Mouse (Mus musculus): ENCODE measurements around the gene Gas2l2. TPM values are rescaled to one million over a fixed set of nuclear protein-coding genes. Genes with fewer than 3 reads are reported as not detected.

Gene Gas2l2
- polyA plus RNA-seq (2015; fragmentation: Illumina TruSeq; extraction: RNeasy Lipid Tissue Mini Kit (QIAGEN cat#74804); ENCODE audit: insufficient read depth, low read depth, low replicate concordance) = not detected

DNA sequence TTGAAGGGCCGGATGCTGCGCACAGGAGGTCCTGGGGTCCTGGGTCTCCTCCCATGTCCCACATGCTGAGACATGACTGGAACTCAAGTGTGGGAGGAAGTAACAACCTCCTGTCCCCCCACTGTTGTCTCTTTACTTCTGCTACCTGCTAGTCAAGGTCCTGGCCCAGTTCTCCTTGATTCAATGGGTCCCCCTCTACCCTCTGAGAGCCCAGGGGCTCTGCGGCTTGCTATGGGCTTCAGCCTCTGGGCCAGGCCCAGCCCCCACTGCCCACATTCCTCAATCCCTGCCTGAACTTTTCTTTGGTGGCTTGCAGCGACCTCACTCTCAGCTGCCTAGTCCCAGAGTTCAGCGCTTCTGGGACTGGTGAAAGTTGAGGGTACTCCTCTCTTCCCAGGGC is at the start of gene Gas2l2:
Gas2l2 (minus strand) TSS at position 101 of the 400 bp plus-strand sequence.

DNA sequence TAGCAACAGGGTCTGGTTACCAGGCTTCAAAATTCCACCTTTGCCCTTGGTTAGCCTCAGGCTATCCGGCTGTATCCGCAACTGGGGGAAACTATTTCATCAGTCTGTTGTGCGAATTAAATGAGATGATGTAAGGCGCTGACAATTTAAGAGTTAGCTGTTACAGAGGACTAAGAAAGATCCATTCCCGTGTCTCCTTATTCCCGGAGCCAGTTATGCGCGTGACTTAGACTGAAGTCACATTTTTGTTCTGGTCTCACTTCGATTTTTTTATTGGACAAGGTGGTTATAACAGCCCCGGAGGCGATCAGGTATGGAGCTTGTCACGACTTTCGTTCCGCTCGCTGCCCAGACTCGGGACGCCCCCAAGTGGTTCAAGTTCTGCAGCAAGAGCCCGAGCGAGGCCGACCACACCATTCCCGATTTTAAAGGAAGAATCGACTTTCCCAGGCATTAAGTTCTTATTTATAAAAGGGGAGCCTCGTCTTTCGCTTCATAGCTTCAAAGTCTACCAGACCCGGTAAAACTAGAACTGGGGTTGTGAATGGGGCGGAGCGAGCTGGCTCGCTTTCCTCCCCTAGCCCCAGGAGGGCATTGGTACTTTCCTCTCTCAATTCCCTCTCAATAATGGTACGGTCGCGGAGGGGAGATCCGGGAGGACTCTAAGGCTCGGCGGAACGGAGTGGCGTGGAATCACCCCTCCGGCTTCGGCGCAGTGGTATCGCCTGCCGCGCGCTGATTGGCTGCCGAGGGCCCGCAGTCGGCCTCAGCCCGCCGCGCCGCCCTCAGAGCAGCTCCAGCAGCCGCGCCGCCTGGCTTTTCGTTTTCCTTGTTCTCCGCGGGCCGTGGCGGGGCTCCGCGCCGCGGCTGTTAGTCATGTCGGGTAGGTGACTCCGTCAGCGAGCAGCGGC is 43.3 kb upstream of the Gas2l2 start, which contains the start of gene Taf15:
Taf15 (plus strand) TSS at position 763 of the 911 bp plus-strand sequence.

DNA sequence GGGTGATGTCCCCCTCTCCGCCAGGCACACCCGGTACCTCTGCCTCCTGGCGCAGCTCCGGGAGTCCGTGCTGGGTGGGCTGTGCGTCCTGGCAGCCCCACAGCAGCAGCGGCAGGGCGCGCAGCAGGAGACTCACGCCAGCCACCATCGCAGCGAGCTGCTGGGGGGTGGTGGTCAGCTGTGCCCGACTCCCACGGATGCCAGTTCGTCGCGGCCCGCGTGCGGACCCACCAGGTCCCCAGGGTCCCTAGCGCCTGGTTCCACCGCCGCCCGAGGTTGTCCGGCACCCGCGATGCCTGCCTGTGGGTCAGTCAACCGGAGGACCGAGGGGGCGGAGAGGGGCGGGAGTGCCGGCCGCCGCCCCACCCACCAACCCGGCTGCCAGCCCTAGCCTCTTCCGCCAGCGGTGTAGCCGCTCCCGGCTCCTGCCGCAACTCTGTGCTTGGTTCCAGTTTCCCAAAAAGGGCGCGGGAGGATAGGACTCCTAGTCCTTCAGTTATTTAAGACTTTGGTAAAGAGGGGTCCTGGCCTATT is 33.5 kb upstream of the Gas2l2 start, which contains the start of gene Mmp28:
Mmp28 (minus strand) TSS at position 361 of the 534 bp plus-strand sequence.

DNA sequence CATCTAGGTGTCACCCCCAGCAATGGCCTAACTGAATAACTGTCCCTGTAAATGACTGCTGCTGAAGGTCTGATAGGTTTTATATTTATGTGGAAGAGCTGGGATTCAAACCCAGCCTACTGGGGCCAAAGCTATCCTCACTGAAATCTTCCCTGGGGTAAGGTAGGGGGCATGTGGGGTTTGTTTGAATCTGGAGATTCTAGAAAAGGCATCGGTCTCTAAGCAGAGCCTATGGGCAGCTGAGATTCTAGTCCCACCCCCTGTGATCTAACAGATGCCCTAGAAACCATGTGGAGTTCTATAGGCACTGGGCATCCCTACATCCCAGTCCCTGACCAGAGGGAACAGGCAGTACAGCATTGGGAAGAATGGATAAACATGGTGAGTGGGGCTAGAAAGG is 8.1 kb upstream of the Gas2l2 start, which contains the start of gene 1700020L24Rik:
1700020L24Rik (plus strand) TSS at position 301 of the 400 bp plus-strand sequence.

DNA sequence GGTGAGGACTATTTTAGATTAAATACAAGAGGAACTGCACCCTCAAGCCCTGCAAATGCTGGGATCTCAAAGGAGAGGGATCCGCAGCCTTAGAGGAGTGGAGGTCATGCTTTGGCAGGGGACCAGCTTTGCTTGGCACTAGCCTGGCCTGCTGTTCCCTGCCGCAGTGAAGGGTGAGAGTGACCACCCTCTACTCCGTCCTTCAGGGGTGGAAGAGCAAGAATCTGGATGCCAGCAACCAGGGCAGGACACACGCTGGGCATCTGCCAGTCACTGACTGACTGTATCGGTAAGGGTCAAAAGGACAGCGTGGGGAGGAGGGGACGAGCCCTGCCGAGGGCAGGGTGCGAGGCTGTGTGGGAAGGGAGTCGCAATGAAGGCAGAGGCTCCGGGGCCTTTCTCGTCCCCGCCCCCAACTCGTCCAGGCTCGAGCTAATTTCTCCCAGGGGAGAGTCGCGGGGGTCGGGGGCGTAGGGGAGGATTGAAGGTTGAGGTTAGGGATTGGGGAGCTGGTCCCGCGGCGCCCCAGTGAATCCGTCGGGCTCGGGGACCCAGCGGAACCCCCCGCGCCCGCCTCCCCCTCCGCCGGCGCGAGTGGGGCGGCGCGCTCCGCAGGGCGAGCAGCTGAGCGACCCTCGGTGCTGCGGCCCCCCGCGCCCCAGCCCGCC is 20.0 kb downstream of the Gas2l2 start, which contains the start of gene Rasl10b:
Rasl10b (plus strand) TSS at position 51 of the 668 bp plus-strand sequence.

Other genes with a start within 250 kb of the Gas2l2 start
- 3.0 TPM for gene Slfn3, start 238.1 kb downstream of the Gas2l2 start, polyA plus RNA-seq (2015; fragmentation: Illumina TruSeq; extraction: RNeasy Lipid Tissue Mini Kit (QIAGEN cat#74804); ENCODE audit: insufficient read depth, low read depth, low replicate concordance)
- gene Slfn14, start 142.7 kb downstream of the Gas2l2 start, polyA plus RNA-seq (2015; fragmentation: Illumina TruSeq; extraction: RNeasy Lipid Tissue Mini Kit (QIAGEN cat#74804); ENCODE audit: insufficient read depth, low read depth, low replicate concordance) = not detected
- 10.7 TPM for gene Ap2b1, start 130.4 kb downstream of the Gas2l2 start, polyA plus RNA-seq (2015; fragmentation: Illumina TruSeq; extraction: RNeasy Lipid Tissue Mini Kit (QIAGEN cat#74804); ENCODE audit: insufficient read depth, low read depth, low replicate concordance)
- gene Pex12, start 126.9 kb downstream of the Gas2l2 start, polyA plus RNA-seq (2015; fragmentation: Illumina TruSeq; extraction: RNeasy Lipid Tissue Mini Kit (QIAGEN cat#74804); ENCODE audit: insufficient read depth, low read depth, low replicate concordance) = 2.0 TPM
- gene Rasl10b, start 20.3 kb downstream of the Gas2l2 start, polyA plus RNA-seq (2015; fragmentation: Illumina TruSeq; extraction: RNeasy Lipid Tissue Mini Kit (QIAGEN cat#74804); ENCODE audit: insufficient read depth, low read depth, low replicate concordance) = 0.37 TPM
- not detected for gene 1700020L24Rik, start 8.2 kb upstream of the Gas2l2 start, polyA plus RNA-seq (2015; fragmentation: Illumina TruSeq; extraction: RNeasy Lipid Tissue Mini Kit (QIAGEN cat#74804); ENCODE audit: insufficient read depth, low read depth, low replicate concordance)
- gene Mmp28, start 33.6 kb upstream of the Gas2l2 start, polyA plus RNA-seq (2015; fragmentation: Illumina TruSeq; extraction: RNeasy Lipid Tissue Mini Kit (QIAGEN cat#74804); ENCODE audit: insufficient read depth, low read depth, low replicate concordance) = 2.5 TPM
- gene Taf15, start 43.6 kb upstream of the Gas2l2 start, polyA plus RNA-seq (2015; fragmentation: Illumina TruSeq; extraction: RNeasy Lipid Tissue Mini Kit (QIAGEN cat#74804); ENCODE audit: insufficient read depth, low read depth, low replicate concordance) = 18.7 TPM
- not detected for gene Heatr9, start 92.7 kb upstream of the Gas2l2 start, polyA plus RNA-seq (2015; fragmentation: Illumina TruSeq; extraction: RNeasy Lipid Tissue Mini Kit (QIAGEN cat#74804); ENCODE audit: insufficient read depth, low read depth, low replicate concordance)
- not detected for gene Ccl5, start 101.1 kb upstream of the Gas2l2 start, polyA plus RNA-seq (2015; fragmentation: Illumina TruSeq; extraction: RNeasy Lipid Tissue Mini Kit (QIAGEN cat#74804); ENCODE audit: insufficient read depth, low read depth, low replicate concordance)
- gene Ccl9, start 149.2 kb upstream of the Gas2l2 start, polyA plus RNA-seq (2015; fragmentation: Illumina TruSeq; extraction: RNeasy Lipid Tissue Mini Kit (QIAGEN cat#74804); ENCODE audit: insufficient read depth, low read depth, low replicate concordance) = 9.2 TPM
- 23.3 TPM for gene Ccl6, start 163.6 kb upstream of the Gas2l2 start, polyA plus RNA-seq (2015; fragmentation: Illumina TruSeq; extraction: RNeasy Lipid Tissue Mini Kit (QIAGEN cat#74804); ENCODE audit: insufficient read depth, low read depth, low replicate concordance)
- not detected for gene Rpl9-ps1, start 216.2 kb upstream of the Gas2l2 start, polyA plus RNA-seq (2015; fragmentation: Illumina TruSeq; extraction: RNeasy Lipid Tissue Mini Kit (QIAGEN cat#74804); ENCODE audit: insufficient read depth, low read depth, low replicate concordance)
- not detected for gene Ccl3, start 219.9 kb upstream of the Gas2l2 start, polyA plus RNA-seq (2015; fragmentation: Illumina TruSeq; extraction: RNeasy Lipid Tissue Mini Kit (QIAGEN cat#74804); ENCODE audit: insufficient read depth, low read depth, low replicate concordance)
- not detected for gene Ccl4, start 233.1 kb upstream of the Gas2l2 start, polyA plus RNA-seq (2015; fragmentation: Illumina TruSeq; extraction: RNeasy Lipid Tissue Mini Kit (QIAGEN cat#74804); ENCODE audit: insufficient read depth, low read depth, low replicate concordance)

Measured in pancreas, adult 10 weeks (tissue).